Mouse (Mus musculus) heart, postnatal 14 days (tissue): Measurements from ENCODE around the gene Camta1. TPM values are rescaled to one million over a fixed set of nuclear protein-coding genes. Genes with fewer than 3 reads are reported as not detected.

ENCODE experiments used
- DNase-seq, 2 experiments: peaks; one replicate each; pipeline ENCODE4 v3.0.0; 2021 to 2022
- intact Hi-C: fragments of 180-260 bp; cut with DNase I; formaldehyde crosslinking; loops from one replicate; pipeline ENCODE4 v1.15.1; 2025
- total RNA-seq, 2 experiments: library from RNA; stranded (reverse); gene quantifications; 2 replicates each; pipeline ENCODE4 v1.2.3; 2021

Camta1 gene
- total RNA-seq, 2 experiments from 2014 or later, result 193 to 199 TPM

DNA sequence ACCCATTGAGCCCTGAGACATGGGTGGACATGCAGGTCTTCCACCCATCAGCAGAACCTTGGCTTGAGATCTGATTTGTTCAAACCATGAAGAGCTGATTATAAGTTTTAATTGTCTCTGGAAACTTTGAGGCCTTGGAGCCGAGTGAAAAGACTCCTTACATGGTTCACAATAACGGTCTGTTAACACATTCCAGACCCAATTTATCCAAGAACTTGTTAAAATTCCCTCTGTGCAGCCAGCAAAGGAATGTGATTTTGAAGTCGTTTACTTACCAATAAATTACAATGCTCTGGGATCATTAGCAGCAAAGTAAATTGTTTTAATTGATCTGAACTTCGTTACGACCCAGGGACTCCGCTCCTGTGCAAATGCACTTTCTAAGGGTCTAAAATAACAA lies 658.8 kb downstream of the Camta1 start:
- intact Hi-C loops, result no loop called here
- DNase-seq, result no peak

DNA sequence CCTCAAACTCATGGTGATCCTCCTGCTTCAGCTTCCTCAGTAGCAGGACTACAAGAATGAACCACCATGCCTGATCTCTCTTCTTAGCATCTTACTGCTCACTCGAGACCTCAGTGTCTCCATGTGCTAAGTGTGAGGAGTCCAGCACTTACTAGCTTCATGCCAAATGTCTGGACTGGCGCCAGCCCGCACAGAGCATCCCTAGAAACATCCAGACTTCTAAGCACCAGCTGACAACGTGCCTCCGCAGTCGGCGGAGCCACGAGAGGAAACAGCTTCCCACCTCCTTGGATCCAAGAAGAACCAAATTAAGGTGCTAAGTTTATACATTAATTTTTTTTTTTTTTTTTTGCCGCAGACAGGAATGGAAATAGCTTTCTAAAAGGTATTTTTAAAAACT lies 661.4 kb downstream of the Camta1 start:
- DNase-seq, result no peak
- intact Hi-C loops, result no loop called here

GRCm38 (mm10) chr4:151195126-151195525 lies 666.5 kb downstream of the Camta1 start:
- intact Hi-C loops, result no loop called here
- peak in 1 of 2 experiments; percentile 6 for DNase-seq

DNA sequence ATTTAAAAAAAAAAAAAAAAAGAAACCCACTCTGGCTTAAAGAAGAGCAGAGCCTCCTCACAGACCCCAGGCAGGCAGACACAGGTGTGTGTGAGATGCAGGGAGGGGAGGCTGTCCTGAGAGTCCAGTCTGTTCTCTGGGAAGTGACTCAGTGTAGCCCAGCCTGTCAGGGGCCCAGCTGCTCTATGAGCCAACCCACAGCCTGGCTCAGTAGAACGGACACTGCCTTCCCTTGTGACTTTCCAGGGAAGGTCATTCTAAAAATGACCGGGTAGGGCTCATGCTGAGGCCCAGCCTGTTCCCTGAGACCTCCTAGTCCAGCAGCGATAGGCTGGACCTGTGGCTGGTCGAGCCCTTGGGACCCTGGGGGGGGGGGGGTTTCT lies 667.0 kb downstream of the Camta1 start:
- intact Hi-C loops, result no loop called here
- peak in 1 of 2 experiments; percentile 12 for DNase-seq

GRCm38 (mm10) chr4:151194030-151194714 lies 667.5 kb downstream of the Camta1 start:
- no peak for DNase-seq
- intact Hi-C loops, result no loop called here

DNA sequence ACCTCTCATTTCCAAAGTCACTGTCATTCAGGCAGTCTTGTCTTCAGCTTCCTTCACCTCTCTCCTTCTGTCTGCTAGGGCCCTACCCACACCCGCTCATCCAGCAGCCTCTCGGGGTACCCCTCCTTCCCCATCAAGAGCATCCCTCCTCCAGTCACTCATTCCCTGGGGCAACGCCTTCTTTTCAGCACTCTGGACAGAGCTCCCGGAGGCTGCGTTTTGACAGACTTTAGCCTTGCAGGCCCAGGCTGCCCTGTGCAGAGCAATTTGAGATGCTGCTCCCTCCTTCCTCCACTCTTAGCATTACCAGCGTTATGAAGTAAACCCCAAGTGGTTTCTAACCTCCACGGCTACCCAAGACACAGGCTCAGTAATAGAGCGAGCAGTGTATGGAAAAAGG lies 675.2 kb downstream of the Camta1 start:
- intact Hi-C loops, result no loop called here
- DNase-seq, result peak; percentile 66 to 81

DNA sequence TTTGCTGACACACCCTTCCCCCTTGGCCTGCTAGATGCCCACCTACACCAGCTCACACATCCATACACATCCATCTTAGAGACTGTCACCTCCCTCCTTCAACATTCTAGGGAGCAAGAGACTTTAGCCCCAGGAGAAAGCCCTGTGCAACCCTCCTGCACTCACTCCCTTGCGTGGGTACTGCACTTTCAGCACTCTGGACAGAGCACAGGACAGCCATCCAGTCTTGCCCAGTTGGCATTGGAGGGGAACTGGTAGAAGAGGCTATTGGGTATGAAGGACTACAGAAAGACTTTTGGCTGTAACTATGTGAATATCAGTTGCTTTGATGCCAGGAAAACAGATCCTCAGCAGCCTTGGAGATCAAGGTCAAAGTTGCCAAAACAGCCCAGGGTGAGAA lies 675.9 kb downstream of the Camta1 start:
- intact Hi-C loops, result no loop called here
- peak; percentile 19 to 41 for DNase-seq

GRCm38 (mm10) chr4:151180394-151180902 lies 681.2 kb downstream of the Camta1 start:
- peak in 1 of 2 experiments; percentile 25 for DNase-seq

GRCm38 (mm10) chr4:151179639-151180038 lies 682.0 kb downstream of the Camta1 start:
- DNase-seq, result no peak
- intact Hi-C loops, result no loop called here

More at GRCm38 (mm10) chr4:151180394-151180902, 681.2 kb downstream of the Camta1 start:
- intact Hi-C loops, result no loop called here

DNA sequence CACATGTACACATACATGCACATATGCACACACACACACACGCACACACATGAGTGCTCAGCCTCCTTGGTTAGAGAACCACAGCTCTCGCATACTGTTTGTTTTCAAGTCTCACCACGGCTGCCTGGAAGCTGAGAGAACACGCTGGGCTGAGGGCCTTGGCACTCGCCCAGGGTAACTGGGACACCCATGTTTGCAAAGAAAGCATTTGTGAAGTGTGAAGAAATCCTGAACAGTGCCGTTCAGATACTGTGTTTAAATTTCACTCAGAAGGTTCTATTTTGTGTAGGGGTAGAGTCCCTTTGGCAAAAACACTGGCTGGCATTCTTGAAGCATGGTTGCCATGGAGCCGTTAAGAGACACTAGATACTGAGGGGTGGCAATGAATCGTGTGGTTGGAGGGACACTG lies 682.7 kb downstream of the Camta1 start:
- intact Hi-C loops, result no loop called here
- peak; percentile 31 to 36 for DNase-seq

DNA sequence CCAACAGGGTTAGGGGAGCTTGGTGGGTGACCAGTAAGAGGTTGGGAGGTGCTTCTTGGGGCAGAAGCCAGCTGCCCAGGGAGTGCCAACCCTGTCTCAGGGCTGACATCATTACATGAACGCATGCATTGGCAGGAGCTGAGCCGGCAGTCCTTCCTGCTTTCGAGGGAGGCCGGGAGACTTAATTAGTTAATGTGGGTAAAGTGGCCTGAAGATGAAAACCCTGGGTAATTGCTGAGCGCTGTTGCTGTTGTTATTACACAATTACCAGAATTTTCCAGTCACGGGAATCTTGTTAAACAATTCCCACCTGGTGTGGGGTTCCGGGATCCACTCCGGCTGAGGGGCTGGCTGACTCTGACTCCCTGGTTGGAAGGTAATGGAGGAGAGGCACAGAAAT lies 689.1 kb downstream of the Camta1 start:
- DNase-seq, result no peak
- intact Hi-C loops, result no loop called here

GRCm38 (mm10) chr4:151171117-151171516 lies 690.6 kb downstream of the Camta1 start:
- no peak for DNase-seq
- intact Hi-C loops, result no loop called here

- intact Hi-C loops, result no loop called here
These were observed 691.0 kb downstream of the Camta1 start for GRCm38 (mm10) chr4:151170658-151171057.

GRCm38 (mm10) chr4:151166969-151167368 lies 694.7 kb downstream of the Camta1 start:
- intact Hi-C loops, result loop anchor here (10.0 kb wide), 1 partner anchor 688 kb away; no protein-coding TSS in a partner anchor
- DNase-seq, result no peak

More at GRCm38 (mm10) chr4:151170658-151171057, 691.0 kb downstream of the Camta1 start:
- DNase-seq, result no peak

DNA sequence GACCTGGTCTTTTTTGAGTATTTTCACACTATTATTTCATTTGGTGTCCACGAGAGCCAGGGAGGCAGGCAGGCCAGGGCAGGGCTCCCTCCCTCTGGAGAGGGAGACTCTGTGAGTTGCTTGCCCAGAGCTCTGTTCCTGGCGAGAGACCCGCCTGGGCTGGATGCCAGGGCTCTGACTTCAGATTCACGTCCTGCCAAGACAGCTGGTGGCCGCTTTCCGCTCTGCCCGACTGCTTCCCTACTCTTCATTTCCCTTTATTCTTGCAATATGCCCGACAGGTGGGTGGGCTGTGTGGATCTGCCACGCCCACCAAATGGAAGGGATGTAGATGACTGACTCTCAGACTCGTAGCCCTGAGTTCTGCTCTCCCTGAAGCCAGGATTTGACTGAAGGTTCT lies 696.1 kb downstream of the Camta1 start:
- peak; percentile 89 to 93 for DNase-seq
- intact Hi-C loops, result loop anchor here (10.0 kb wide), 1 partner anchor 689 kb away; no protein-coding TSS in a partner anchor

GRCm38 (mm10) chr4:151164309-151164708 lies 697.4 kb downstream of the Camta1 start:
- DNase-seq, result no peak
- intact Hi-C loops, result loop anchor here (10.0 kb wide), 1 partner anchor 690 kb away; no protein-coding TSS in a partner anchor

- intact Hi-C loops, result loop anchor here (10.0 kb wide), 1 partner anchor 693 kb away; no protein-coding TSS in a partner anchor
- DNase-seq, result no peak
These were observed 699.8 kb downstream of the Camta1 start for GRCm38 (mm10) chr4:151161869-151162268.

DNA sequence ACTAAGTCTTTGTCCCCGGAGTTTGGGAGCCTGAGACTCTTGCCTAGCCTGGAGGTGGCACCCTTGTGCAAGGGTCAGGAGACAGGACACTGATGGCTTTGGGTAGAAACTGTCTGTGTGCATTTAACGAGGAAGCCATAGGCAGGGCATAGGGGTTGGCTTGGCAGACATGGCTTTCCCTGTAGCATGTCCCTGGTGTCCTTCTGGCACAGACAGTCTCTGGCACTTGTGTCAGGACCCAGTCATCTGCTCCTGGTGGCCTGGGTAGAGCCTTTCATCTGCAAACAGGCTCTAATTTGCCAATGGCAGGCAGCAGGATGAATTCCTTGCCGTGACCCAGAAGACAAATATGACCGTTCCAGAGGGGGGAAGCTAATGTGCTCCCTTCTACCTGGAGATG lies 700.7 kb downstream of the Camta1 start:
- no peak for DNase-seq
- intact Hi-C loops, result loop anchor here (10.0 kb wide), 1 partner anchor 694 kb away; no protein-coding TSS in a partner anchor

GRCm38 (mm10) chr4:151160476-151160875 lies 701.2 kb downstream of the Camta1 start:
- intact Hi-C loops, result loop anchor here (10.0 kb wide), 1 partner anchor 694 kb away; no protein-coding TSS in a partner anchor
- no peak for DNase-seq

- no peak for DNase-seq
- intact Hi-C loops, result loop anchor here (5.0 to 10.0 kb wide), 4 partner anchors 64 to 757 kb away; no protein-coding TSS in a partner anchor
These were observed 703.4 kb downstream of the Camta1 start for GRCm38 (mm10) chr4:151158250-151158649.

- intact Hi-C loops, result loop anchor here (2.0 to 10.0 kb wide), 5 partner anchors 65 to 758 kb away; no protein-coding TSS in a partner anchor
- DNase-seq, result peak; percentile 83 to 92
These were observed 704.8 kb downstream of the Camta1 start for GRCm38 (mm10) chr4:151156904-151157303.

- intact Hi-C loops, result loop anchor here (5.0 to 10.0 kb wide), 4 partner anchors 67 to 759 kb away; no protein-coding TSS in a partner anchor
- DNase-seq, result no peak
These were observed 706.1 kb downstream of the Camta1 start for GRCm38 (mm10) chr4:151155587-151155986.
